Mouse (Mus musculus) ES-Bruce4 (cell line): ENCODE results near the gene Nap1l4. TPM values are rescaled to one million over a fixed set of nuclear protein-coding genes. Genes with fewer than 3 reads are reported as not detected.

Experiments
- H3K27ac ChIP-seq: 2 replicates; pipeline ENCODE4 v1.5.1; 2012; ENCODE audit warnings: low read length, inconsistent platforms; ENCODE audit not compliant: insufficient read depth
- H3K27me3 ChIP-seq: 2 replicates; pipeline ENCODE4 v1.6.1; 2012; ENCODE audit warnings: mild to moderate bottlenecking, low read length, inconsistent platforms; ENCODE audit not compliant: control insufficient read depth, poor library complexity, insufficient read depth, severe bottlenecking
- H3K36me3 ChIP-seq: 2 replicates; pipeline ENCODE4 v1.6.1; 2012; ENCODE audit warnings: inconsistent platforms, mild to moderate bottlenecking, low read length, moderate library complexity; ENCODE audit not compliant: control insufficient read depth, poor library complexity, insufficient read depth, severe bottlenecking
- H3K4me1 ChIP-seq: one replicate; pipeline ENCODE4 v1.8.1; 2011; ENCODE audit warnings: low read length; ENCODE audit not compliant: control insufficient read depth, insufficient read depth
- H3K4me3 ChIP-seq: 2 replicates; pipeline ENCODE4 v1.5.1; 2011; ENCODE audit warnings: low read depth, mild to moderate bottlenecking, low read length
- H3K9ac ChIP-seq: 2 replicates; pipeline ENCODE4 v1.6.1; 2012; ENCODE audit warnings: low read depth, mild to moderate bottlenecking, inconsistent platforms; ENCODE audit not compliant: poor library complexity, severe bottlenecking
- H3K9me3 ChIP-seq: replicated peaks from 2 replicates; pipeline ENCODE4 v1.6.1; 2012; ENCODE audit warnings: mild to moderate bottlenecking, low read length, inconsistent platforms; ENCODE audit not compliant: control insufficient read depth, poor library complexity, insufficient read depth, severe bottlenecking
- CTCF ChIP-seq: IDR thresholded peaks from one replicate; pipeline ENCODE4 v1.8.1; 2011; ENCODE audit warnings: low read depth, low read length
- EP300 ChIP-seq: IDR thresholded peaks from 2 replicates; pipeline ENCODE4 v1.6.1; 2011; ENCODE audit warnings: low read depth, low read length; ENCODE audit not compliant: insufficient read depth
- POLR2A ChIP-seq: IDR thresholded peaks from one replicate; pipeline ENCODE4 v1.8.1; 2011; ENCODE audit warnings: low read length; ENCODE audit not compliant: insufficient read depth
- polyA plus RNA-seq: library from polyadenylated mRNA; stranded (reverse); fragments of >200 nt; gene quantifications from 2 replicates; pipeline ENCODE4 v1.2.4, GENCODE M21; 2011; ENCODE audit warnings: low read depth; ENCODE audit not compliant: missing spikeins, insufficient read depth, insufficient read length

Gene Nap1l4
- polyA plus RNA-seq, 1 experiment = 208 TPM

DNA sequence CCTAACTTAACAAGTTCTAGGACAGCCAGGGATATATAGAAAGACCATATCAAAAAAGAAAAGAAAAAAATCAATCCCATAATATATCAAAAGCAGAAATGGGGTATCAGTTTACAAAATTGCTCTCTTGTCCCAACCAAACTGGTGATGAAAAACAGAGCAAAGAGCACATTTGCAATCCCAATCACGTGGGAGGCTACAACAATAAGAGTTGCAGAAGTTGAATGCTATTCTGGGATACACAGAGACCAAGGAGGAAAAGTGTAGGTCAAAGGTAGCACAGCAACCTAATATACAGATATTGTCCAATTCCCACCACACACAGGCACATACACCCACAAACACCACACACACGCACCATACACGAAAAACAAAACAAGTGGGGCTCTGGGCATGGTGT is 12.7 kb downstream of the Nap1l4 start:
- Histone ChIP-seq H3K36me3 (peaks cover 68% of the 10 kb centered on the region), H3K4me1 (no peaks in the 10 kb centered on the region), H3K4me3 (no peak overlapping the region), H3K9me3 (no peaks in the 10 kb centered on the region), H3K27ac (no peak overlapping the region), H3K27me3 (no peaks in the 10 kb centered on the region), H3K9ac (no peak overlapping the region)
- TF ChIP-seq CTCF (no peak), POLR2A (no peak)

DNA sequence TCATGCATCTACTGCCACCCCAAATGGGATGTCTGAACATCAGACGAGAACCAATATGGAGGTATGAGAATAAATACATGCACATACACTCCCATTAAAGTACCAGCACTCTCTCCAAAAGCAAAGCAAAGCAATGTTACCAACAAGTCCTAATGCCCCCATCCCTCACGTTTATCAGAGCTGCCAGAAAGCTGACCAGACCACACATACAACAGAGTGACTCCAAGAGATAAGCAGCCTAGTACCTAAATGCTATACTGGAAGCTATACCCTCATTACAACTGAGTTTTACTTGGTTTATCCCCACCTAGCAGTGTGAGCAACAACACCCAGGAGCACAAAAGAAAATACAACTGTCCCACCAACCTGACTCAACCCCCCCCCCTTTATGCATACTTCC is 15.6 kb downstream of the Nap1l4 start:
- Histone ChIP-seq H3K9ac (no peak overlapping the region), H3K36me3 (peaks cover 81% of the 10 kb centered on the region), H3K4me1 (no peaks in the 10 kb centered on the region), H3K27ac (no peak overlapping the region), H3K4me3 (no peak overlapping the region), H3K9me3 (no peaks in the 10 kb centered on the region), H3K27me3 (no peaks in the 10 kb centered on the region)
- TF ChIP-seq EP300 (no peak), POLR2A (no peak), CTCF (no peak)

GRCm38 (mm10) chr7:143532410-143532809 is 16.5 kb downstream of the Nap1l4 start:
- Histone ChIP-seq H3K36me3 (peaks cover 81% of the 10 kb centered on the region), H3K27ac (no peak overlapping the region), H3K4me3 (no peak overlapping the region), H3K27me3 (no peaks in the 10 kb centered on the region), H3K4me1 (no peaks in the 10 kb centered on the region), H3K9ac (no peak overlapping the region), H3K9me3 (no peaks in the 10 kb centered on the region)
- no peak for TF ChIP-seq CTCF
- no peak for TF ChIP-seq EP300
- no peak for TF ChIP-seq POLR2A

DNA sequence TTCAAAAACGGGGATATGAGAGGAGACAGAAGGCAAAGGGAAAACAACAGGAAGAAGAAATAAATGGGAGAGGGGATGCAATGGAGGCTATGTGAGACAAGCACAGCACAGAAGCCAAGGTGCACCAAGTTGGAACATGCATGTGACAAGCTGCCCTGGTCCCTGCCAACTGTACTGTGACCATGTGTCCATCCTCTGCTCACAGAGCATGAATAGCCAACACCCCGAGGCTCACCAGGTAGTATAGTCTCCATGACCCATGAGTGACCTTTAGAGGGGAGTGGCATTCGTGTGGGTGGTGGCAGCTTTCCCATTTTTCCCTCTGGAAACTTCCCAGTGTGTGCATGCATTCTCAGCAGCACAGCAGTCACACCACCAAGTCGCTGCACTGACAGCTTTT is 29.6 kb downstream of the Nap1l4 start:
- Histone ChIP-seq H3K27ac (no peak overlapping the region), H3K4me3 (no peak overlapping the region), H3K9ac (no peak overlapping the region), H3K27me3 (no peaks in the 10 kb centered on the region), H3K4me1 (no peaks in the 10 kb centered on the region), H3K36me3 (peaks cover 55% of the 10 kb centered on the region), H3K9me3 (no peaks in the 10 kb centered on the region)
- no peak for TF ChIP-seq CTCF
- TF ChIP-seq EP300 = no peak
- TF ChIP-seq POLR2A = no peak

- no peak overlapping the region for H3K9ac ChIP-seq
- peaks cover 34% of the 10 kb centered on the region for H3K36me3 ChIP-seq
Measured at GRCm38 (mm10) chr7:143514416-143514768, 34.5 kb downstream of the Nap1l4 start.

DNA sequence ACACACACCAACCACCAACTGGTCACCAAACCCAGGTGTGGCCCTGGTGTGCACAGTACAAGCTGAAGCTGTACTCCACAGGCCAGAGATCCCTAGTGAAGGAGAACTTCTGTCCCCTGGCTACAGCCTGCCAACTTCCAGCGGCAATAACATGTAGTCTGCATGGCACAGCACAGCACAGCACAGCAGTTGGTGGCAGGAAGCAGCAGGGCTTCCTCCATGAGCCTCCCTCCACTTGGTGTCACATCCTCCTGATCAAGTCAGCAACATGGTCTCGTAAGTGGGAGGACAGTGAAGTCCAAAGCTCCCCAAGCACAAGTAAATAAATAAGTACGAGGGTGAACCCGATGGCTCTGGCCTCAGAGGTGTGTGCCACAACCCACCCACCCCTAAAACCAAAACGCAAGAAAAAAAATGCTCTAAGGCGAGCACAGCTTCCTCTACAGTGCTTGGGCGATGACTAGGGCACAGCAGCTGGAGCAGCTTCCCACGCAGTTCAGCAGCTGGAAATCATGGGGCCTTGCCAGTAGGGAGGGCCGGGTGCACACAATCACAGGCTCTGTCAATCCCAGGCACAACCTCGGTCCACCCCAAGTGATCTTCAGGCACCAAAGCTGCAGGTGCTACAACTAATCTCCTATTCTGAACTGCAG is 35.0 kb downstream of the Nap1l4 start:
- Histone ChIP-seq H3K4me3 (no peak overlapping the region), H3K27me3 (no peaks in the 10 kb centered on the region), H3K27ac (no peak overlapping the region), H3K9me3 (no peaks in the 10 kb centered on the region), H3K36me3 (peaks cover 30% of the 10 kb centered on the region), H3K9ac (no peak overlapping the region), H3K4me1 (no peaks in the 10 kb centered on the region)
- TF ChIP-seq POLR2A = no peak
- no peak for TF ChIP-seq CTCF
- TF ChIP-seq EP300 = no peak

More at GRCm38 (mm10) chr7:143514416-143514768, 34.5 kb downstream of the Nap1l4 start:
- Histone ChIP-seq H3K4me1 (no peaks in the 10 kb centered on the region), H3K27me3 (no peaks in the 10 kb centered on the region), H3K27ac (no peak overlapping the region), H3K4me3 (no peak overlapping the region), H3K9me3 (no peaks in the 10 kb centered on the region)
- TF ChIP-seq POLR2A = no peak
- no peak for TF ChIP-seq CTCF
- TF ChIP-seq EP300 = no peak
